Mouse (Mus musculus): ENCODE data around the gene Sema4g.

- TF ChIP-seq POLR2A (IDR thresholded peaks at IDR 0.05; ENCODE audit: low read depth, low read length) (no peak), CTCF (IDR thresholded peaks at IDR 0.05; ENCODE audit: borderline replicate concordance, insufficient read depth, low read length) (no peak)
Observed at GRCm38 (mm10) chr19:45028746-45029145, 39.8 kb downstream of the Sema4g start.

Data from embryonic fibroblast, embryonic 13.5 days (primary cell).